Mouse (Mus musculus): ENCODE results near the gene Copz1. TPM values are rescaled to one million over a fixed set of nuclear protein-coding genes. Genes with fewer than 3 reads are reported as not detected.
"Not testable (repeated sequence)": the region's sequence is repeated elsewhere in the genome, so short reads cannot be mapped to it uniquely, and the experiment has no call there.

Copz1 gene
- polyA plus RNA-seq, 1 experiment from 2014 or later = 300 TPM

GRCm38 (mm10) chr15:103241071-103242018, 31.2 kb upstream of the Copz1 start:
- Histone ChIP-seq H3K36me3 (peaks cover 56% of the 10 kb centered on the region), H3K27ac (peak overlapping the region; percentile 98), H3K4me3 (replicated peaks) (peak overlapping the region; percentile 54), H3K4me2 (peak overlapping the region; percentile 78), H3K4me1 (peaks cover 41% of the 10 kb centered on the region), H3K9ac (peak overlapping the region; percentile 62)
- H3K9me3 ChIP-seq (replicated peaks); H3K27me3 ChIP-seq; ATAC-seq (replicated peaks; ENCODE audit: low FRiP score): not testable (repeated sequence)
- 5% methylated on average over 12 of the region's 12 CpGs for WGBS

GRCm38 (mm10) chr15:103242885-103243284, 29.6 kb upstream of the Copz1 start:
- Histone ChIP-seq H3K27me3 (no peaks in the 10 kb centered on the region), H3K36me3 (peaks cover 63% of the 10 kb centered on the region), H3K9ac (peak overlapping the region; percentile 62), H3K4me3 (replicated peaks) (peak overlapping the region; percentile 54), H3K9me3 (replicated peaks) (no peaks in the 10 kb centered on the region), H3K27ac (0 out of 2 replicates have a peak overlapping the region, but pooled peaks have one; percentile 1), H3K4me2 (peak overlapping the region; percentile 78), H3K4me1 (peaks cover 36% of the 10 kb centered on the region)
- ATAC-seq (replicated peaks; ENCODE audit: low FRiP score) = no peak
- 44% methylated on average over 8 of the region's 8 CpGs for WGBS

- H3K4me3 ChIP-seq (replicated peaks) = no peak overlapping the region
- no peak overlapping the region for H3K9ac ChIP-seq
- H3K4me2 ChIP-seq = peak overlapping the region; percentile 15
- H3K36me3 ChIP-seq = peaks cover 77% of the 10 kb centered on the region
- WGBS = 81% methylated on average over 6 of the region's 6 CpGs
- peaks cover 35% of the 10 kb centered on the region for H3K4me1 ChIP-seq
- no peaks in the 10 kb centered on the region for H3K9me3 ChIP-seq (replicated peaks)
- H3K27ac ChIP-seq = no peak overlapping the region
- no peaks in the 10 kb centered on the region for H3K27me3 ChIP-seq
- no peak for ATAC-seq (replicated peaks; ENCODE audit: low FRiP score)
Measured at GRCm38 (mm10) chr15:103245616-103246015, 26.9 kb upstream of the Copz1 start.

- no peak overlapping the region for H3K4me3 ChIP-seq (replicated peaks)
- H3K36me3 ChIP-seq = peaks cover 67% of the 10 kb centered on the region
- H3K4me1 ChIP-seq = peaks cover 28% of the 10 kb centered on the region
- no peak overlapping the region for H3K4me2 ChIP-seq
- no peak for ATAC-seq (replicated peaks; ENCODE audit: low FRiP score)
- H3K9ac ChIP-seq = no peak overlapping the region
- H3K9me3 ChIP-seq (replicated peaks) = no peaks in the 10 kb centered on the region
- peak overlapping the region; percentile 27; the same call in 1 of the 2 replicates for H3K27ac ChIP-seq
- 89% methylated on average over 9 of the region's 9 CpGs for WGBS
- H3K27me3 ChIP-seq = no peaks in the 10 kb centered on the region
Measured at GRCm38 (mm10) chr15:103247078-103247781, 25.3 kb upstream of the Copz1 start.

- no peak for ATAC-seq (replicated peaks; ENCODE audit: low FRiP score)
- H3K4me3 ChIP-seq (replicated peaks) = no peak overlapping the region
- peak overlapping the region; percentile 27; the same call in 1 of the 2 replicates for H3K27ac ChIP-seq
- H3K36me3 ChIP-seq = peaks cover 61% of the 10 kb centered on the region
- H3K9ac ChIP-seq = no peak overlapping the region
- H3K4me2 ChIP-seq = no peak overlapping the region
- H3K9me3 ChIP-seq (replicated peaks) = no peaks in the 10 kb centered on the region
- H3K27me3 ChIP-seq = no peaks in the 10 kb centered on the region
- peaks cover 21% of the 10 kb centered on the region for H3K4me1 ChIP-seq
Measured at GRCm38 (mm10) chr15:103247782-103248400, 24.6 kb upstream of the Copz1 start.

GRCm38 (mm10) chr15:103248401-103249313, 23.9 kb upstream of the Copz1 start:
- Histone ChIP-seq H3K9me3 (replicated peaks) (no peaks in the 10 kb centered on the region), H3K4me3 (replicated peaks) (no peak overlapping the region), H3K27me3 (no peaks in the 10 kb centered on the region), H3K36me3 (peaks cover 53% of the 10 kb centered on the region), H3K9ac (no peak overlapping the region), H3K4me2 (no peak overlapping the region), H3K27ac (peak overlapping the region; percentile 22; the same call in 1 of the 2 replicates), H3K4me1 (peaks cover 14% of the 10 kb centered on the region)
- WGBS = 75% methylated on average over 28 of the region's 28 CpGs
- ATAC-seq (replicated peaks; ENCODE audit: low FRiP score) = peak; percentile 19

- H3K27me3 ChIP-seq; H3K4me2 ChIP-seq; ATAC-seq (replicated peaks; ENCODE audit: low FRiP score); H3K9me3 ChIP-seq (replicated peaks); H3K4me3 ChIP-seq (replicated peaks); H3K27ac ChIP-seq; H3K9ac ChIP-seq: not testable (repeated sequence)
- peaks cover 48% of the 10 kb centered on the region for H3K36me3 ChIP-seq
- H3K4me1 ChIP-seq = peaks cover 14% of the 10 kb centered on the region
- 88% methylated on average over 6 of the region's 6 CpGs for WGBS
Measured at GRCm38 (mm10) chr15:103249511-103249910, 23.0 kb upstream of the Copz1 start.

- no peaks in the 10 kb centered on the region for H3K27me3 ChIP-seq
- no peak for ATAC-seq (replicated peaks; ENCODE audit: low FRiP score)
- WGBS = 24% methylated on average over 2 of the region's 2 CpGs
- H3K36me3 ChIP-seq = peaks cover 43% of the 10 kb centered on the region
- H3K27ac ChIP-seq = 0 out of 2 replicates have a peak overlapping the region, but pooled peaks have one; percentile 16
- no peak overlapping the region; the same call in 1 of the 2 replicates for H3K4me3 ChIP-seq (replicated peaks)
- no peak overlapping the region for H3K9ac ChIP-seq
- no peak overlapping the region for H3K4me2 ChIP-seq
- peaks cover 18% of the 10 kb centered on the region for H3K4me1 ChIP-seq
- no peaks in the 10 kb centered on the region for H3K9me3 ChIP-seq (replicated peaks)
Measured at GRCm38 (mm10) chr15:103250195-103250740, 22.2 kb upstream of the Copz1 start.

- H3K9me3 ChIP-seq (replicated peaks) = no peaks in the 10 kb centered on the region
- no peak overlapping the region for H3K27ac ChIP-seq
- H3K27me3 ChIP-seq = no peaks in the 10 kb centered on the region
- WGBS = 65% methylated on average over 1 of the region's 1 CpGs
- 0 out of 2 replicates have a peak, but pooled peaks have one; percentile 23 for ATAC-seq (replicated peaks; ENCODE audit: low FRiP score)
- H3K4me3 ChIP-seq (replicated peaks) = no peak overlapping the region
- H3K9ac ChIP-seq = no peak overlapping the region
- peaks cover 29% of the 10 kb centered on the region for H3K36me3 ChIP-seq
- no peak overlapping the region for H3K4me2 ChIP-seq
- peaks cover 19% of the 10 kb centered on the region for H3K4me1 ChIP-seq
Measured at GRCm38 (mm10) chr15:103251595-103251994, 20.9 kb upstream of the Copz1 start.

- 83% methylated on average over 3 of the region's 3 CpGs for WGBS
- peaks cover 19% of the 10 kb centered on the region for H3K36me3 ChIP-seq
- H3K4me3 ChIP-seq (replicated peaks) = no peak overlapping the region
Measured at GRCm38 (mm10) chr15:103252660-103253059, 19.9 kb upstream of the Copz1 start.

GRCm38 (mm10) chr15:103253352-103253751, 19.2 kb upstream of the Copz1 start:
- H3K36me3 ChIP-seq = peaks cover 12% of the 10 kb centered on the region
- no peak overlapping the region for H3K27ac ChIP-seq
- 96% methylated on average over 1 of the region's 1 CpGs for WGBS
- no peak overlapping the region for H3K4me2 ChIP-seq
- H3K9ac ChIP-seq = no peak overlapping the region
- H3K27me3 ChIP-seq = no peaks in the 10 kb centered on the region
- no peak for ATAC-seq (replicated peaks; ENCODE audit: low FRiP score)
- no peak overlapping the region for H3K4me3 ChIP-seq (replicated peaks)
- peaks cover 28% of the 10 kb centered on the region for H3K4me1 ChIP-seq
- H3K9me3 ChIP-seq (replicated peaks) = no peaks in the 10 kb centered on the region

More at GRCm38 (mm10) chr15:103252660-103253059, 19.9 kb upstream of the Copz1 start:
- Histone ChIP-seq H3K4me2 (no peak overlapping the region), H3K9me3 (replicated peaks) (no peaks in the 10 kb centered on the region), H3K9ac (no peak overlapping the region), H3K4me1 (peaks cover 22% of the 10 kb centered on the region), H3K27ac (no peak overlapping the region), H3K27me3 (no peaks in the 10 kb centered on the region)
- ATAC-seq (replicated peaks; ENCODE audit: low FRiP score) = no peak

Measured in kidney, embryonic 15.5 days (tissue).